Mouse (Mus musculus) adrenal gland, postnatal 25 days (tissue): ENCODE data around the gene Ntn5. TPM values are rescaled to one million over a fixed set of nuclear protein-coding genes. Genes with fewer than 3 reads are reported as not detected.

Experiments used
- DNase-seq: peaks from one replicate; pipeline ENCODE4 v3.0.0; 2021; ENCODE audit warnings: mixed read lengths
- total RNA-seq: library from RNA; stranded (reverse); gene quantifications from 2 replicates; pipeline ENCODE4 v1.2.3, GENCODE M21; 2021

Gene Ntn5
- total RNA-seq, 1 experiment from 2014 or later: not detected

- DNase-seq: peak; percentile 64
Measured at GRCm38 (mm10) chr7:45730727-45731431, 47.1 kb downstream of the Ntn5 start.

- DNase-seq: no peak
Measured at GRCm38 (mm10) chr7:45733477-45733876, 49.7 kb downstream of the Ntn5 start.

GRCm38 (mm10) chr7:45739162-45739763, 55.4 kb downstream of the Ntn5 start:
- peak; percentile 80 for DNase-seq

- DNase-seq: no peak
Measured at GRCm38 (mm10) chr7:45739820-45740219, 56.0 kb downstream of the Ntn5 start.

- DNase-seq: no peak
Measured at GRCm38 (mm10) chr7:45741308-45741707, 57.5 kb downstream of the Ntn5 start.

- DNase-seq: no peak
Measured at GRCm38 (mm10) chr7:45741777-45742176, 58.0 kb downstream of the Ntn5 start.

GRCm38 (mm10) chr7:45742338-45742737, 58.5 kb downstream of the Ntn5 start:
- peak; percentile 34 for DNase-seq

Other genes with a start within 250 kb of the Ntn5 start
- gene Gys1, start 249.2 kb upstream of the Ntn5 start, total RNA-seq: 39.4 and 44.2 TPM in 2 replicates
- 50.7 and 51.6 TPM in 2 replicates for gene Ruvbl2, start 245.9 kb upstream of the Ntn5 start, total RNA-seq
- gene Ftl1, start 224.1 kb upstream of the Ntn5 start, total RNA-seq: 786 and 951 TPM in 2 replicates
- 61.4 and 68.8 TPM in 2 replicates for gene Bax, start 217.1 kb upstream of the Ntn5 start, total RNA-seq
- gene Tulp2, start 202.1 kb upstream of the Ntn5 start, total RNA-seq: 0.46 and 0.67 TPM in 2 replicates
- 21.0 and 40.1 TPM in 2 replicates for gene Gm45808, start 197.2 kb upstream of the Ntn5 start, total RNA-seq
- gene Dhdh, start 195.2 kb upstream of the Ntn5 start, total RNA-seq: 62.3 and 75.5 TPM in 2 replicates
- gene Nucb1, start 173.6 kb upstream of the Ntn5 start, total RNA-seq: 220 and 264 TPM in 2 replicates
- 28.0 and 29.6 TPM in 2 replicates for gene Ppp1r15a, start 157.8 kb upstream of the Ntn5 start, total RNA-seq
- gene Plekha4, start 157.7 kb upstream of the Ntn5 start, total RNA-seq: 3.2 and 3.3 TPM in 2 replicates
- 0.95 and 1.0 TPM in 2 replicates for gene Hsd17b14, start 129.1 kb upstream of the Ntn5 start, total RNA-seq
- 218 and 244 TPM in 2 replicates for gene Bcat2, start 113.9 kb upstream of the Ntn5 start, total RNA-seq
- gene Fgf21, start 68.5 kb upstream of the Ntn5 start, total RNA-seq: not detected in 2 replicates
- gene Fut1, start 66.7 kb upstream of the Ntn5 start, total RNA-seq: not detected in 2 replicates
- 0.36 TPM in 1 of 2 replicates, not detected in the other for gene Izumo1, start 62.2 kb upstream of the Ntn5 start, total RNA-seq
- 21.3 and 23.3 TPM in 2 replicates for gene Rasip1, start 56.5 kb upstream of the Ntn5 start, total RNA-seq
- 3.5 and 4.3 TPM in 2 replicates for gene Mamstr, start 44.0 kb upstream of the Ntn5 start, total RNA-seq
- not detected in 2 replicates for gene Fut2, start 17.6 kb upstream of the Ntn5 start, total RNA-seq
- 0.39 TPM in 1 of 2 replicates, not detected in the other for gene Sec1, start 10.4 kb downstream of the Ntn5 start, total RNA-seq
- 15.7 and 15.8 TPM in 2 replicates for gene Car11, start 15.8 kb downstream of the Ntn5 start, total RNA-seq
- 282 and 444 TPM in 2 replicates for gene Dbp, start 21.1 kb downstream of the Ntn5 start, total RNA-seq
- 964 and 1,249 TPM in 2 replicates for gene Rpl18, start 31.4 kb downstream of the Ntn5 start, total RNA-seq
- 38.2 and 42.0 TPM in 2 replicates for gene Sphk2, start 34.0 kb downstream of the Ntn5 start, total RNA-seq
- gene Fam83e, start 37.2 kb downstream of the Ntn5 start, total RNA-seq: 0.30 and 0.76 TPM in 2 replicates
- gene Spaca4, start 41.8 kb downstream of the Ntn5 start, total RNA-seq: not detected in 2 replicates
- 10.0 and 14.8 TPM in 2 replicates for gene Lmtk3, start 99.7 kb downstream of the Ntn5 start, total RNA-seq
- gene Sult2b1, start 100.6 kb downstream of the Ntn5 start, total RNA-seq: 0.90 and 1.1 TPM in 2 replicates
- 114 and 134 TPM in 2 replicates for gene Cyth2, start 130.6 kb downstream of the Ntn5 start, total RNA-seq
- gene Kcnj14, start 140.8 kb downstream of the Ntn5 start, total RNA-seq: 0.30 and 0.33 TPM in 2 replicates
- 22.3 and 26.6 TPM in 2 replicates for gene Grwd1, start 146.9 kb downstream of the Ntn5 start, total RNA-seq
- 140 and 141 TPM in 2 replicates for gene Kdelr1, start 188.8 kb downstream of the Ntn5 start, total RNA-seq
- gene Grin2d, start 194.4 kb downstream of the Ntn5 start, total RNA-seq: 0.43 and 1.2 TPM in 2 replicates
- 0.70 TPM in 1 of 2 replicates, not detected in the other for gene Syngr4, start 212.7 kb downstream of the Ntn5 start, total RNA-seq
- 53.0 and 61.3 TPM in 2 replicates for gene Tmem143, start 212.9 kb downstream of the Ntn5 start, total RNA-seq
- 231 and 241 TPM in 2 replicates for gene Emp3, start 237.4 kb downstream of the Ntn5 start, total RNA-seq
- 26.4 and 27.9 TPM in 2 replicates for gene Ccdc114, start 240.1 kb downstream of the Ntn5 start, total RNA-seq